Mouse (Mus musculus) layer of hippocampus, adult 2 months (tissue): ENCODE data around the gene Slc5a10. TPM values are rescaled to one million over a fixed set of nuclear protein-coding genes. Genes with fewer than 3 reads are reported as not detected.

Experiments used
- DNase-seq, 2 experiments: peaks; one replicate each; pipeline ENCODE4 v3.0.0; 2022; ENCODE audit warnings: low spot score in 2 of 2
- H3K27ac ChIP-seq: fragments of 200-600 bp; 2 replicates; pipeline ENCODE4 v1.8.1; 2022
- H3K4me3 ChIP-seq: fragments of 200-600 bp; 2 replicates; pipeline ENCODE4 v1.8.1; 2022; ENCODE audit warnings: mild to moderate bottlenecking
- CTCF ChIP-seq: fragments of 200-600 bp; conservative IDR thresholded peaks from 2 replicates; pipeline ENCODE4 v1.8.1; 2022; ENCODE audit warnings: antibody characterized with exemption, mild to moderate bottlenecking, moderate library complexity
- total RNA-seq, 2 experiments: library from RNA; stranded (reverse); gene quantifications; 2 replicates each; pipeline ENCODE4 v1.2.3; 2021

Gene Slc5a10
- total RNA-seq, 2 experiments from 2014 or later = 0.31 to 0.47 TPM

- no peak for DNase-seq
- H3K4me3 ChIP-seq = no peak overlapping the region
- no peak for TF ChIP-seq CTCF
- no peak overlapping the region for H3K27ac ChIP-seq
Observed at GRCm38 (mm10) chr11:61722077-61722476, 1.5 kb upstream of the Slc5a10 start.

- Histone ChIP-seq H3K27ac (no peak overlapping the region), H3K4me3 (no peak overlapping the region)
- DNase-seq = no peak
- no peak for TF ChIP-seq CTCF
Observed at GRCm38 (mm10) chr11:61719826-61720225, 800 bp downstream of the Slc5a10 start.

GRCm38 (mm10) chr11:61719387-61719786 is 1.2 kb downstream of the Slc5a10 start:
- no peak for DNase-seq
- TF ChIP-seq CTCF = no peak
- H3K4me3 ChIP-seq = no peak overlapping the region
- no peak overlapping the region for H3K27ac ChIP-seq

- no peak for TF ChIP-seq CTCF
Observed at GRCm38 (mm10) chr11:61717990-61718389, 2.6 kb downstream of the Slc5a10 start.

GRCm38 (mm10) chr11:61715130-61715529 is 5.5 kb downstream of the Slc5a10 start:
- H3K27ac ChIP-seq = no peak overlapping the region
- no peak overlapping the region for H3K4me3 ChIP-seq
- DNase-seq = no peak
- no peak for TF ChIP-seq CTCF

More at GRCm38 (mm10) chr11:61717990-61718389, 2.6 kb downstream of the Slc5a10 start:
- no peak for DNase-seq
- Histone ChIP-seq H3K4me3 (no peak overlapping the region), H3K27ac (no peak overlapping the region)

- H3K27ac ChIP-seq = 0 out of 2 replicates have a peak overlapping the region, but pooled peaks have one; percentile 18
- peak; percentile 95 for TF ChIP-seq CTCF
- peak; percentile 79 to 84 for DNase-seq
- no peak overlapping the region; the same call in 1 of the 2 replicates for H3K4me3 ChIP-seq
Observed at GRCm38 (mm10) chr11:61714346-61715117, 6.1 kb downstream of the Slc5a10 start.

GRCm38 (mm10) chr11:61713157-61713855 is 7.3 kb downstream of the Slc5a10 start:
- no peak for DNase-seq
- TF ChIP-seq CTCF = no peak
- Histone ChIP-seq H3K4me3 (no peak overlapping the region), H3K27ac (no peak overlapping the region)

GRCm38 (mm10) chr11:61708928-61709327 is 11.7 kb downstream of the Slc5a10 start:
- no peak for TF ChIP-seq CTCF
- DNase-seq = no peak
- Histone ChIP-seq H3K4me3 (no peak overlapping the region), H3K27ac (no peak overlapping the region)

GRCm38 (mm10) chr11:61706232-61706631 is 14.4 kb downstream of the Slc5a10 start:
- no peak overlapping the region for H3K27ac ChIP-seq
- DNase-seq = no peak
- no peak for TF ChIP-seq CTCF
- H3K4me3 ChIP-seq = no peak overlapping the region

- no peak for TF ChIP-seq CTCF
- Histone ChIP-seq H3K27ac (no peak overlapping the region), H3K4me3 (no peak overlapping the region)
- DNase-seq = no peak
Observed at GRCm38 (mm10) chr11:61705581-61705980, 15.0 kb downstream of the Slc5a10 start.

- Histone ChIP-seq H3K4me3 (no peak overlapping the region), H3K27ac (no peak overlapping the region)
- DNase-seq = no peak
- no peak for TF ChIP-seq CTCF
Observed at GRCm38 (mm10) chr11:61702494-61702893, 18.1 kb downstream of the Slc5a10 start.

GRCm38 (mm10) chr11:61701696-61702095 is 18.9 kb downstream of the Slc5a10 start:
- no peak for TF ChIP-seq CTCF
- H3K4me3 ChIP-seq = no peak overlapping the region
- no peak for DNase-seq
- H3K27ac ChIP-seq = no peak overlapping the region

- TF ChIP-seq CTCF = no peak
Observed at GRCm38 (mm10) chr11:61699933-61700332, 20.7 kb downstream of the Slc5a10 start.

More at GRCm38 (mm10) chr11:61699933-61700332, 20.7 kb downstream of the Slc5a10 start:
- Histone ChIP-seq H3K4me3 (no peak overlapping the region), H3K27ac (no peak overlapping the region)
- DNase-seq = no peak
